Comparison of ENCODE assay signal across 9 mouse cellular contexts in the genomic region with DNA sequence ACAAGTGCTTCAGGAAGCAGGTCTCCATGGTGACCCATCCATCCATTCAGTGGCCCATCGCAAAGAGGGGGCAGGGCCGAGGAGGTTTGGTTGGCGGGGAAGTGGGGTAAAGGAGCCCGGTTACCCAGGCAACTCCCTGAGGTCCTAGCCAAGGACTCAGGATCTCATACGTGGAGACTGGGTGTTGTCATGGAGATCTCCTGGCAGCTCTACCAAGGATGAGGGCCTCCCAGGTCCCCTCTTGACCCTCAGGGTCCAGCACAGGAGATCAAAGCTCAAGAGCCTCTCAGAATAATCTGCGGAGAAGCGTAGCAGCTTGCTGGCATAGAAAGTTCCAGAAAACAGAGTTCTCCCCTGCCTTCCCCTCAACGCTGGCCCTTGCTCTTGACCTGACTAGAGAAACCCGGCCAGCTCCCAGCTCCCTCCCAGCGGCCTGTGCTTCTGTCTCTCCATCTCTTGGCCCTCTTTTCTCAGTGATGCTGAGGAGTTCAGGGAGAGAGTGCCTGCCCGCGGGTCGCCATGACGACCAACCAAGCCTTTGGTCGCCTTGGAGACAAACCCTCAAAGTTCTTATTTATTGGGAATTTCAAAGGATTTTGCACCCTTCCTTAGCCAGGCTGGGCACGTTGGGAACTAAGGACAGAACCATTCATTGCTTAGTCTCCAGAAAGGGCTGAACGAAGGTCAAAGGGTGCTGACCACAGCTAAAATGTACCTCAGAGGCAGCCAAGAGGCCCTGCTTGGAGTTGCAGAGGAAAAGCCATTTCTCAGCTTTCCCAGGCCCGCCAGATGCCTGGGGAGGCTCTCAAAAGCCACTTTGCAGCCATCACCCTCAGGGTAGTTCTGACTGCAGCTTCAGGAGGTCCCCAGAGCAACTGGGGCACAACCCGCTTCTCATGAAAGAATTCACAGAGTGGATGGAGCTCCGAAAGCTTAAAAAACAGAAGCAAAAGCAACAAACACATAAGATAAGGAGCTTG.
DNase-seq lines count a peak whose midpoint lies in the region; TF ChIP-seq lines count a peak whose summit lies in the region.
"Had no signal": no experiment of that assay in that cellular context is flagged by ENCODE, and none has a peak within 500 bp of the region (broad histone marks: within the 10 kb centered on the region; RNA-seq: fewer than 3 reads in every experiment).

No protein-coding gene starts in this region.

- H3K27me3 ChIP-seq in thymus, adult 2 months (ENCODE audit: control insufficient read depth, insufficient read depth, low read length), result no peaks in the 10 kb centered on the region
- H3K27me3 ChIP-seq in kidney, adult 2 months (replicated peaks; ENCODE audit: control insufficient read depth, insufficient read depth, low read length), result no peaks in the 10 kb centered on the region
- H3K27me3 ChIP-seq: liver, embryonic 15.5 days had no signal

- WGBS in olfactory bulb, adult 2 months, result 19% methylated on average over 20 of the region's 20 CpGs
- 57% methylated on average over 20 of the region's 20 CpGs for WGBS in thymus, adult 2 months
- 41% methylated on average over 20 of the region's 20 CpGs for WGBS in kidney, adult 2 months

- DNase-seq in embryo, embryonic 11 days, result peak; percentile 81
- peak; percentile 78 to 85 for DNase-seq in frontal cortex, postnatal 36 days (ENCODE audit: low spot score in 2 of 2)
- DNase-seq in left cerebral cortex, adult 8-10 months (ENCODE audit: low spot score in 2 of 2), result peak; percentile 67 to 83
- DNase-seq in thymus, adult 2 months, result no peak
- DNase-seq in kidney, postnatal 10 days, result no peak
- no peak for DNase-seq in urinary bladder, adult 18-20 months (ENCODE audit: low spot score in 2 of 2)
- no peak for DNase-seq in kidney, adult 2 months

- H3K27ac ChIP-seq in olfactory bulb, adult 2 months (ENCODE audit: insufficient read depth, low read depth, low read length), result peak overlapping the region; percentile 75
- no peak overlapping the region for H3K27ac ChIP-seq in thymus, adult 2 months (ENCODE audit: control insufficient read depth, insufficient read depth, low read length)
- H3K27ac ChIP-seq in kidney, adult 2 months (ENCODE audit: insufficient read depth, low read depth, low read length), result no peak overlapping the region
- H3K27ac ChIP-seq: liver, embryonic 15.5 days had no signal

- TF ChIP-seq CTCF in olfactory bulb, adult 2 months (IDR thresholded peaks at IDR 0.05; ENCODE audit: insufficient read depth, low read depth, low read length), result no peak
- no peak for TF ChIP-seq CTCF in thymus, adult 2 months (IDR thresholded peaks at IDR 0.05; ENCODE audit: borderline replicate concordance, control insufficient read depth, extremely low read depth, insufficient read depth, low read length, poor library complexity)
- no peak for TF ChIP-seq CTCF in kidney, adult 2 months (conservative IDR thresholded peaks at IDR 0.05; ENCODE audit: insufficient read depth, insufficient read length, low read depth, low read length)

- H3K36me3 ChIP-seq in thymus, adult 2 months (ENCODE audit: control insufficient read depth, insufficient read depth, low read length), result no peaks in the 10 kb centered on the region
- no peaks in the 10 kb centered on the region for H3K36me3 ChIP-seq in kidney, adult 2 months (ENCODE audit: control insufficient read depth, insufficient read depth, low read length)
- H3K36me3 ChIP-seq: liver, embryonic 15.5 days had no signal

- TF ChIP-seq POLR2A in olfactory bulb, adult 2 months (IDR thresholded peaks at IDR 0.05; ENCODE audit: insufficient read depth, low read depth, low read length), result no peak
- no peak for TF ChIP-seq POLR2A in thymus, adult 2 months (IDR thresholded peaks at IDR 0.05; ENCODE audit: control insufficient read depth, extremely low read depth, insufficient read depth, low read length, poor library complexity)
- no peak for TF ChIP-seq POLR2A in kidney, adult 2 months (IDR thresholded peaks at IDR 0.05; ENCODE audit: low read depth, low read length)

- H3K4me3 ChIP-seq in olfactory bulb, adult 2 months (ENCODE audit: insufficient read depth, low read depth, low read length), result no peak overlapping the region
- H3K4me3 ChIP-seq in thymus, adult 2 months (ENCODE audit: control insufficient read depth, insufficient read depth, low read length), result no peak overlapping the region
- no peak overlapping the region for H3K4me3 ChIP-seq in kidney, adult 2 months (ENCODE audit: insufficient read depth, low read depth, low read length)
- H3K4me3 ChIP-seq: liver, embryonic 15.5 days had no signal

- peaks cover 20% of the 10 kb centered on the region for H3K4me1 ChIP-seq in olfactory bulb, adult 2 months (ENCODE audit: control insufficient read depth, insufficient read depth, low read length)
- no peaks in the 10 kb centered on the region for H3K4me1 ChIP-seq in thymus, adult 2 months (replicated peaks; ENCODE audit: control insufficient read depth, insufficient read depth, low read length)
- no peaks in the 10 kb centered on the region for H3K4me1 ChIP-seq in kidney, adult 2 months (ENCODE audit: control insufficient read depth, insufficient read depth, low read length)
- H3K4me1 ChIP-seq: liver, embryonic 15.5 days had no signal

Comparison
In these comparisons a context has a peak if more than half of its experiments do, and no peak if none do; other contexts are left out.
1. DNase-seq: peak in embryo, embryonic 11 days (single experiment), frontal cortex, postnatal 36 days (2 of 2) and left cerebral cortex, adult 8-10 months (2 of 2); none in thymus, adult 2 months (single experiment), kidney, postnatal 10 days (single experiment), urinary bladder, adult 18-20 months (0 of 2) and kidney, adult 2 months (single experiment).